ENCODE assay signal across 9 mouse cellular contexts in the genomic region with DNA sequence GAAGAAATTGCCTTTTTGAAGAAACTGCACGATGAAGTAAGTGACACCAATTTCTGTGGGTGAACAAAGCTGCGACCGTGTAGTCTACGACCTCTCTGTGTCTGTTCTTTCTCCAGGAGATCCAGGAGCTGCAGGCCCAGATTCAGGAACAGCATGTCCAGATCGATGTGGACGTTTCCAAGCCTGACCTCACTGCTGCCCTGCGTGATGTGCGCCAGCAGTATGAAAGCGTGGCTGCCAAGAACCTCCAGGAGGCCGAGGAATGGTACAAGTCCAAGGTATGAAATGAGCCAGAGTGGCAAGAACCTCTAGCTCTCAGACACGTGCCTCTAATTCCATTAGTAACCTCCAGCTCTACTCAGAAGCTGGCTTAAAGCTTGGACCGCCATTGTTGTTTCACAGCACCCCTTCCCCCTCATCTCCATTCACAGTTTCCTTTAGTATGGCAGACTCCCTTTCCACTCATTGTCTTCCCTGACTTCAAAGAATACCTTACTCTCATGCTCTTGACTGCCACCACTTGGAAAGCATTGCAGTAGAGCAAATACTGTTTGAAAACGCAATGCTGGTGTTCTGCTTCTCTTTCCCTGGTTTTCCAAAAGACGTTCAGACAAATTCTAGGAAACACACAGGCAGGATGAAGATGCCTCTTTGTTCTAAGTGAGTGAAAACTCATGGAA. TPM values are rescaled to one million over a fixed set of nuclear protein-coding genes. Genes with fewer than 3 reads are reported as not detected.
A peak's percentile ranks its signal among the peaks of the same experiment; 100 is the strongest.
DNase-seq lines count a peak whose midpoint lies in the region; ATAC-seq lines count a peak whose summit lies in the region.
"Had no signal": no experiment of that assay in that cellular context is flagged by ENCODE, and none has a peak within 500 bp of the region (broad histone marks: within the 10 kb centered on the region; RNA-seq: fewer than 3 reads in every experiment).

No protein-coding gene starts in this region.

- H3K4me3 ChIP-seq in heart, embryonic 10.5 days, result no peak overlapping the region
- H3K4me3 ChIP-seq in hindbrain, embryonic 10.5 days, result peak overlapping the region; percentile 10; the same call in 1 of the 2 replicates
- no peak overlapping the region for H3K4me3 ChIP-seq in kidney, embryonic 15.5 days (replicated peaks)
- H3K4me3 ChIP-seq: liver, embryonic 15.5 days had no signal

- no peak for ATAC-seq in kidney, embryonic 15.5 days (replicated peaks; ENCODE audit: low FRiP score)

- peaks cover 7% of the 10 kb centered on the region for H3K4me1 ChIP-seq in heart, embryonic 10.5 days
- H3K4me1 ChIP-seq in hindbrain, embryonic 10.5 days (replicated peaks), result peaks cover 22% of the 10 kb centered on the region
- peaks cover 19% of the 10 kb centered on the region for H3K4me1 ChIP-seq in kidney, embryonic 15.5 days

- WGBS in heart, embryonic 10.5 days, result 78% methylated on average over 14 of the region's 14 CpGs
- WGBS in hindbrain, embryonic 10.5 days, result 73% methylated on average over 14 of the region's 14 CpGs
- WGBS in kidney, embryonic 15.5 days, result 84% methylated on average over 14 of the region's 14 CpGs

- H3K9me3 ChIP-seq in heart, embryonic 10.5 days, result no peaks in the 10 kb centered on the region
- H3K9me3 ChIP-seq in hindbrain, embryonic 10.5 days, result no peaks in the 10 kb centered on the region
- no peaks in the 10 kb centered on the region for H3K9me3 ChIP-seq in kidney, embryonic 15.5 days (replicated peaks)
- H3K9me3 ChIP-seq: liver, embryonic 15.5 days had no signal

- no peaks in the 10 kb centered on the region for H3K27me3 ChIP-seq in heart, embryonic 10.5 days (ENCODE audit: insufficient read depth, poor library complexity, severe bottlenecking)
- no peaks in the 10 kb centered on the region for H3K27me3 ChIP-seq in hindbrain, embryonic 10.5 days (ENCODE audit: insufficient read depth, poor library complexity, severe bottlenecking)
- no peaks in the 10 kb centered on the region for H3K27me3 ChIP-seq in kidney, embryonic 15.5 days

- H3K9ac ChIP-seq in kidney, embryonic 15.5 days, result no peak overlapping the region
- H3K9ac ChIP-seq: liver, embryonic 15.5 days had no signal

- DNase-seq in heart, adult 11 months, result peak; percentile 96
- no peak for DNase-seq in heart, embryonic 10.5 days (ENCODE audit: low spot score)
- DNase-seq in Muller cell, postnatal 12 days (ENCODE audit: inconsistent ontology term), result peak; percentile 52
- peak; percentile 45 to 51 for DNase-seq in cerebellum, postnatal 36 days
- no peak for DNase-seq in hindbrain, embryonic 10.5 days (ENCODE audit: low spot score)
- no peak for DNase-seq in spleen, postnatal 4 days (ENCODE audit: low spot score in 2 of 2)
- DNase-seq in thymus, postnatal 14 days, result no peak

- H3K4me2 ChIP-seq in kidney, embryonic 15.5 days, result no peak overlapping the region
- H3K4me2 ChIP-seq: liver, embryonic 15.5 days had no signal

- H3K27ac ChIP-seq in heart, embryonic 10.5 days, result no peak overlapping the region
- no peak overlapping the region for H3K27ac ChIP-seq in hindbrain, embryonic 10.5 days
- no peak overlapping the region for H3K27ac ChIP-seq in kidney, embryonic 15.5 days
- H3K27ac ChIP-seq: liver, embryonic 15.5 days had no signal

- H3K36me3 ChIP-seq in heart, embryonic 10.5 days, result peaks cover 73% of the 10 kb centered on the region
- H3K36me3 ChIP-seq in hindbrain, embryonic 10.5 days, result peaks cover 76% of the 10 kb centered on the region
- peaks cover 61% of the 10 kb centered on the region for H3K36me3 ChIP-seq in kidney, embryonic 15.5 days

RNA-seq across cellular contexts. Expression of gene Vim, which starts 4.9 kb away (rescaled TPM):
- polyA plus RNA-seq in heart, embryonic 10.5 days (2016; fragmentation: Nextera tagmentation; extraction: Ambion mirVana), result 590 and 679 TPM in 2 replicates
- polyA plus RNA-seq in hindbrain, embryonic 10.5 days (2016; fragmentation: Nextera tagmentation; extraction: Ambion mirVana), result 1,007 and 1,152 TPM in 2 replicates
- polyA plus RNA-seq in kidney, embryonic 15.5 days (2015; fragmentation: Nextera tagmentation; extraction: Ambion mirVana), result 484 and 516 TPM in 2 replicates

RNA-seq across cellular contexts. Expression of gene Trdmt1, which starts 34.1 kb away (rescaled TPM):
- 8.7 and 10.4 TPM in 2 replicates for polyA plus RNA-seq in heart, embryonic 10.5 days (2016; fragmentation: Nextera tagmentation; extraction: Ambion mirVana)
- polyA plus RNA-seq in hindbrain, embryonic 10.5 days (2016; fragmentation: Nextera tagmentation; extraction: Ambion mirVana), result 8.4 and 8.7 TPM in 2 replicates
- polyA plus RNA-seq in kidney, embryonic 15.5 days (2015; fragmentation: Nextera tagmentation; extraction: Ambion mirVana), result 13.4 and 13.9 TPM in 2 replicates

Comparison
In these comparisons a context has a peak if more than half of its experiments do, and no peak if none do; other contexts are left out.
1. DNase-seq: peak in heart, adult 11 months (single experiment), Muller cell, postnatal 12 days (single experiment) and cerebellum, postnatal 36 days (2 of 2); none in heart, embryonic 10.5 days (single experiment), hindbrain, embryonic 10.5 days (single experiment), spleen, postnatal 4 days (0 of 2) and thymus, postnatal 14 days (single experiment).